Mouse (Mus musculus) embryonic facial prominence, embryonic 11.5 days (tissue): ENCODE measurements around the gene Ap2b1. TPM values are rescaled to one million over a fixed set of nuclear protein-coding genes. Genes with fewer than 3 reads are reported as not detected.
"Not testable (repeated sequence)": the region's sequence is repeated elsewhere in the genome, so short reads cannot be mapped to it uniquely, and the experiment has no call there.

Experiments
- ATAC-seq: fragments of 200-750 bp; cut with Nextera tagmentation; replicated peaks from 2 replicates; pipeline ENCODE4 v1.8.0; 2017; ENCODE audit warnings: low read depth; ENCODE audit not compliant: insufficient number of reproducible peaks, low FRiP score, low TSS enrichment
- DNase-seq: peaks from one replicate; pipeline ENCODE4 v3.0.0-alpha.2; 2015; ENCODE audit warnings: low spot score
- H3K27ac ChIP-seq: fragments of 300-500 bp; sonication (generic); replicated peaks from 2 replicates; pipeline ENCODE4 v1.5.1; 2014; ENCODE audit warnings: mild to moderate bottlenecking, low read depth, low read length, control low read depth
- H3K27me3 ChIP-seq: fragments of 300-500 bp; sonication (generic); 2 replicates; pipeline ENCODE4 v1.6.1; 2014; ENCODE audit warnings: mild to moderate bottlenecking, low read length, moderate library complexity, mixed read lengths; ENCODE audit not compliant: control insufficient read depth, insufficient read depth
- H3K36me3 ChIP-seq: fragments of 300-500 bp; sonication (generic); replicated peaks from 2 replicates; pipeline ENCODE4 v1.6.1; 2014; ENCODE audit warnings: low read depth, mild to moderate bottlenecking, low read length, moderate library complexity, mixed read lengths; ENCODE audit not compliant: control insufficient read depth, insufficient read depth
- H3K4me1 ChIP-seq: fragments of 300-500 bp; sonication (generic); 2 replicates; pipeline ENCODE4 v1.6.1; 2014; ENCODE audit warnings: low read length, mixed read lengths; ENCODE audit not compliant: control insufficient read depth, insufficient read depth
- H3K4me2 ChIP-seq: fragments of 300-500 bp; sonication (generic); 2 replicates; pipeline ENCODE4 v1.6.1; 2014; ENCODE audit warnings: low read depth, mild to moderate bottlenecking, control low read depth, low read length, moderate library complexity
- H3K4me3 ChIP-seq: fragments of 300-500 bp; sonication (generic); 2 replicates; pipeline ENCODE4 v1.5.1; 2014; ENCODE audit warnings: low read depth, low read length, control low read depth
- H3K9ac ChIP-seq: fragments of 300-500 bp; sonication (generic); replicated peaks from 2 replicates; pipeline ENCODE4 v1.6.1; 2014; ENCODE audit warnings: mild to moderate bottlenecking, control low read depth, low read length
- H3K9me3 ChIP-seq: fragments of 300-500 bp; sonication (generic); replicated peaks from 2 replicates; pipeline ENCODE4 v1.6.1; 2016; ENCODE audit warnings: mild to moderate bottlenecking, low read length, inconsistent platforms, mixed read lengths; ENCODE audit not compliant: control insufficient read depth
- WGBS: fragments of 180-500 bp; shearing (Covaris S2); extraction: QIAGEN DNeasy Blood & Tissue Kit; methylation state at CpG from one replicate; pipeline ENCODE4 v1.1.7; 2014; 5-methylcytosine and 5-hydroxymethylcytosine counted together
- polyA plus RNA-seq: library from polyadenylated mRNA; unstranded; fragments of >200 nt; fragmentation: Nextera tagmentation; extraction: Ambion mirVana; gene quantifications from 2 replicates; pipeline ENCODE4 v1.2.1, GENCODE M21; 2014

Ap2b1 gene
- polyA plus RNA-seq, 1 experiment from 2014 or later: 93.5 TPM

DNA sequence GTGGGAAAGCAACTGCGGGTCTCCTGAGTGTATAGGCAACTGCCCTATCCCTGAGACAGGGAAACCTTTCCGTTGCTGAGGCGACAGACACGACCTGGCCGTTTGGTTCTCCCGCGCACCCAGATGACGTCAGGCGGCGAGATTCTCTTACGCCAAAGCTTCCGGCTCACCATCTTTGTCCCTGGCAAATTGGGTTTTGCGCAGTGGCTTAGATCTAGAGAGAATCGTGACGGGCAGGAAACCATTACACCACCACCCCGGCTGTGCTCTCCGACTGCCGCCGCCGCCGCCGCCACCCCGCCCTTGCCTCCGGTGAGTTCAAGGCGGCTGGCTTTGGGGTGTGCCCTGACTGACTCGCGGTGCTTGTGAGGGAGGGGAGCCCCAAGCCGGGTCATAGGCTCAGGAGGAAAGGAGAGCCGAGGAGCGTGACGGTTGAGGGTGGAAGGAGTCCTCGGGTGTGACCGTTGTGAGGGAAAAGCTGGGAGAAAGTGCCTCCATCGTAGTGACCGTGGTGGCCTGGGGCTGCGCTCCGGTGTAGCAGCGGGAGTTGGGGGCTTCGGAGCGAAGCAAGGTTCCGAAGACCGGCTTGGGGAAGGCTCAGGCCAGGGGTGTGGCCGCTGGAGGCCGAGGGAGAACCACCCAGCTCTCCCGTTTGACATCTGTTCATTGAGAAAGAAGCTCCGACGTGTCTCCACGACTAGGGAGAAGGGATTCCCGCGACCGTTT is 3.9 kb downstream of the Ap2b1 start, which contains the start of gene Pex12:
Pex12 (minus strand) TSS at position 61 of the 726 bp plus-strand sequence.
- Histone ChIP-seq H3K27ac (peak within 1 kb of the TSS; percentile 81), H3K4me1 (peaks cover 2% of the 10 kb centered on the region), H3K9ac (peak within 1 kb of the TSS; percentile 87), H3K27me3 (no peaks in the 10 kb centered on the region), H3K4me3 (peak within 1 kb of the TSS; percentile 88), H3K4me2 (peak within 1 kb of the TSS; percentile 54), H3K36me3 (no peaks in the 10 kb centered on the region), H3K9me3 (no peaks in the 10 kb centered on the region)
- DNase-seq (peak; percentile 98), ATAC-seq (peak; percentile 66)
- whole genome bisulfite sequencing: under 1% methylated on average over 51 of the region's 51 CpGs

DNA sequence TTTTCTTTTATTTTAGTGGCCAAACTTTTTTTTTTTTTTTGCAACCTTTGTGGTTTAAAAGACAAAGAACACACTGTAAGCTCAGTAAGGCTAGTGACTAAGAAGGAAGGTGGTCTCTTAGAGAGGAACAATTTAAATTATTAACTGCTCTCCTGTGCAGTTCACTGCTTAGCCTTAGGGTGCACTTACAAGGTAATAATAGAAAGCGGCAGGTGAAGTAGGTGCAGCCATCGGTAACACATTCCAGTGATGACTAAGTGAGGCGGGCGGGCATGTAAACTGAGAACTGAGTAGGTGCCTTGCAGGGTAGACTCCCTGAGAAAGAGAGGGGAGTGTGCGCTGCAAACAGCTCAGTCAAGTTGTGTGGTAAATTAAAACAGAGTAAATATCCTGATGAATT is 4.9 kb downstream of the Ap2b1 start:
- ATAC-seq (no peak), DNase-seq (no peak)
- Histone ChIP-seq H3K4me3 (peak overlapping the region; percentile 88), H3K27ac (no peak overlapping the region), H3K9ac (no peak overlapping the region; the same call in 1 of the 2 replicates), H3K4me1 (no peaks in the 10 kb centered on the region; the same call in 1 of the 2 replicates), H3K36me3 (no peaks in the 10 kb centered on the region), H3K4me2 (peak overlapping the region; percentile 13), H3K9me3 (no peaks in the 10 kb centered on the region), H3K27me3 (no peaks in the 10 kb centered on the region)
- 57% methylated on average over 5 of the region's 5 CpGs for WGBS

DNA sequence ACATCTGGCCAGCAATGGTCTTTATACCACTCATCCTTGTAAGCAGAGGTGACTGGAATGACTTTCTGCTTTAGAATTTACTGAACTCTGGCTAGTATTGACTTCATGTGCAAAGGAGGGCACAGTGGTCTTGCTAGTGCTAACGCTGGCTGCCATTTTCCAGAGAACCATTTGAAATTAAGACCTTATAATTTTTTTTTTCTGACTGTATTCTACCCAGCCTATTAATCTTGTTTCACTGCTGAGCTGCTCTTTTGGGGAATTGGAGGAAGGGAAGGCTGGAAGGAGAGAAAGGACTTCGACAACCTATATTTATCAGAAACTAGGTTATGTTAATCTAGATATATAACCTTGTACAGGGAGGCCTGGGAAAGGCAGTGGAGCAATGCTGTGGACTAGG is 5.7 kb downstream of the Ap2b1 start:
- Histone ChIP-seq H3K36me3 (no peaks in the 10 kb centered on the region), H3K27me3 (no peaks in the 10 kb centered on the region), H3K9ac (no peak overlapping the region), H3K4me2 (no peak overlapping the region; the same call in 1 of the 2 replicates), H3K9me3 (no peaks in the 10 kb centered on the region), H3K4me1 (no peaks in the 10 kb centered on the region; the same call in 1 of the 2 replicates), H3K27ac (no peak overlapping the region), H3K4me3 (no peak overlapping the region)
- DNase-seq (no peak), ATAC-seq (no peak)
- WGBS: 97% methylated on average over 2 of the region's 2 CpGs

GRCm38 (mm10) chr11:83306700-83307253 is 8.0 kb downstream of the Ap2b1 start:
- no peak overlapping the region for H3K4me3 ChIP-seq
- H3K9ac ChIP-seq: no peak overlapping the region
- H3K4me2 ChIP-seq: no peak overlapping the region
- no peaks in the 10 kb centered on the region for H3K9me3 ChIP-seq
- 74% methylated on average over 4 of the region's 4 CpGs for WGBS
- no peaks in the 10 kb centered on the region for H3K36me3 ChIP-seq
- no peak for ATAC-seq
- DNase-seq: no peak
- no peak overlapping the region for H3K27ac ChIP-seq
- no peaks in the 10 kb centered on the region; the same call in 1 of the 2 replicates for H3K4me1 ChIP-seq
- H3K27me3 ChIP-seq: no peaks in the 10 kb centered on the region

- Histone ChIP-seq H3K27me3 (no peaks in the 10 kb centered on the region), H3K4me1 (no peaks in the 10 kb centered on the region), H3K9me3 (no peaks in the 10 kb centered on the region), H3K4me2 (no peak overlapping the region), H3K36me3 (no peaks in the 10 kb centered on the region; the same call in 1 of the 2 replicates), H3K27ac (no peak overlapping the region), H3K4me3 (no peak overlapping the region), H3K9ac (no peak overlapping the region)
- DNase-seq: no peak
- WGBS: 85% methylated on average over 5 of the region's 5 CpGs
- no peak for ATAC-seq
These were observed 13.6 kb downstream of the Ap2b1 start for GRCm38 (mm10) chr11:83312471-83312870.

DNA sequence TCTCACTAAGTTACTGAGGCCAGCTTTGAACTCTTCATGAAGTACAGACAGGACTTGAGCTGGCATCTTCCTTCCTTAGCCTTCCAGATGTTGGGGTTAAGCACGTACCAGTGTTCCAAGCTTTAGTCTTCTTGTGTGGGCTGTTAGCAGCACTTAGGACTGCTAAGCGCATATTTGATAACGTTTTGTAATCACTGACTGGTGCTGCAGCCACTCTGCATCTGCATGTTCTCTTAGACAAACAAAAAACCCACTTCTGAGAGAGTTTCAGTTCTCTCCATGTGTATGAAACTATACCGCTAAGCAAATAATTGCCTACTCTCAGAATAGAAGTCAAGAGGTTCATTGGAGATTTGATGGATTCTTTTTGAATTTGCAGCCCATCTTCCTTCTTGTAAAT is 20.2 kb downstream of the Ap2b1 start:
- Histone ChIP-seq H3K4me3 (no peak overlapping the region), H3K27me3 (no peaks in the 10 kb centered on the region), H3K9me3 (no peaks in the 10 kb centered on the region), H3K36me3 (peaks cover 2% of the 10 kb centered on the region), H3K27ac (no peak overlapping the region), H3K4me1 (no peaks in the 10 kb centered on the region), H3K4me2 (no peak overlapping the region), H3K9ac (no peak overlapping the region)
- 87% methylated on average over 4 of the region's 4 CpGs for WGBS
- ATAC-seq (no peak), DNase-seq (no peak)

GRCm38 (mm10) chr11:83326692-83327091 is 27.9 kb downstream of the Ap2b1 start:
- not testable (repeated sequence) for ATAC-seq, H3K4me3 ChIP-seq, H3K9me3 ChIP-seq, H3K4me1 ChIP-seq, H3K27ac ChIP-seq, DNase-seq, H3K36me3 ChIP-seq, H3K4me2 ChIP-seq, H3K27me3 ChIP-seq, H3K9ac ChIP-seq
- WGBS: 85% methylated on average over 3 of the region's 3 CpGs

DNA sequence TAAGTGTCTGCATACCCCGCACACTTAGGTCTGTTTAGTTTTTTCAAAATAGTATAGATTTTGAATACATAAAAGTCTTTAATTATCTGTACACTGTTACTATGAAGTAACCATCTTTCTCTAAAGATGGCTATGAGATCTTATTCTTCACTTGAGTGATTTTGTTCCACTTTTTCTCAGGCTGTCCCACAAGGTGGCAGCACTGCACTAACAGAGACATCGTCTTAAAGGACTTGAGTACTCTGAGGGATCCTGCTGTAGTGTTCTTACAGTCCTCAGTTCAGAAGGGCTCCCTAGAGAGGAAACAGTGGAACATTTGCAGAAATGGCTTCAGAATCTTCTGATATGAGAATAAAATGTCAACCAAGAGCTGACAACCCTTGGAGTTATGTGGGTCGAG is 28.6 kb downstream of the Ap2b1 start:
- Histone ChIP-seq H3K27me3 (no peaks in the 10 kb centered on the region), H3K4me3 (no peak overlapping the region), H3K27ac (no peak overlapping the region), H3K9me3 (no peaks in the 10 kb centered on the region), H3K4me2 (no peak overlapping the region), H3K36me3 (peaks cover 2% of the 10 kb centered on the region), H3K4me1 (no peaks in the 10 kb centered on the region), H3K9ac (no peak overlapping the region)
- DNase-seq (peak; percentile 78), ATAC-seq (no peak)
- 64% methylated on average over 3 of the region's 3 CpGs for WGBS
